Mouse (Mus musculus): ENCODE results near the gene Chn1. TPM values are rescaled to one million over a fixed set of nuclear protein-coding genes. Genes with fewer than 3 reads are reported as not detected.
A peak's percentile ranks its signal among the peaks of the same experiment; 100 is the strongest.

The Chn1 gene
- total and polyA plus RNA-seq, 2 experiments from 2014 or later, result 68.8 to 111 TPM

DNA sequence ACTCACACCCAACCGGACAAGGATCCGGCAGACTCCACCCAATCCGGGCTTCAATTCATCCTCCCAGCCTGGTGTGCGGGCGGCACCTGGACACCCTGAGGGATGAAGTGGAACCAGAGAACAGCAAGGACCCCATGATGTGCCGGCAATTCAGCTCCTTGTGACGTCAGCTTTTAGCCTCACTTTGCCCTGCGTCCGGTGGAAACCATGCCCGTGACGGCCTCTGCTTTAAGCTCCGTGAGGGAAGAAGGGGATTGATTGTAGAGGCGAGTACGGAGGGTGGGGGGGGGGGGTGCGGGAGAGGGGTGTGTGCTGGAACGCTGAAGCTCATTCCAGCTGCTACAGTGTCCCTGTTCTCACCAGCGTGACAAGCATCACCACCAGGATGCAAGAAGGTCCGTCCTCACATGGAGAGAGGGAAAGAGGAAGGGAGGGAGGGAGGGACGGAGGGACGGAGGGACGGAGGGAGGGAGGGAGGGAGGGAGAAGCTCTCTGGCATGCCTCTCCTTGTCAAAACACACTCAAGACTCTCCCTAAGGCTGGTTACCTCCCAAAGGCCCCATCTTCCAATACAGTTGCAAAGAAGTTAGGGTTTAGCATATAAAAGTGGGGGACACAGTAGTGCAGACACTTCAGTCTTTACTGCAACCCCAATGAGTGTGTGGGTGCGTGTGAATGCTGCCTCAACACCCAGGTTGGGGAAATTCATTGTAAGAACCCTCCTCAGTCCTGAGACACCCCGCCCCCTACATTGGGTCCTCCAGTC, 214.1 kb downstream of the Chn1 start:
- peak overlapping the region; percentile 67 for H3K4me2 ChIP-seq (ENCODE audit: low read depth, low read length)
- no peaks in the 10 kb centered on the region for H3K36me3 ChIP-seq (ENCODE audit: insufficient read depth, low read length)
- 2% methylated on average over 21 of the region's 23 CpGs for WGBS
- H3K4me3 ChIP-seq (ENCODE audit: low read length), result peak overlapping the region; percentile 42
- H3K9me3 ChIP-seq (ENCODE audit: low read length), result no peaks in the 10 kb centered on the region
- peak overlapping the region; percentile 58 for H3K9ac ChIP-seq (replicated peaks; ENCODE audit: low read length)
- peak; percentile 67 for ATAC-seq
- H3K27me3 ChIP-seq (ENCODE audit: insufficient read depth, low read length), result no peaks in the 10 kb centered on the region
- no peak for TF ChIP-seq CTCF (IDR thresholded peaks at IDR 0.05; ENCODE audit: low read depth)
- peak; percentile 49 for DNase-seq (ENCODE audit: low spot score)
- peak overlapping the region; percentile 36 for H3K27ac ChIP-seq
- peaks cover 2% of the 10 kb centered on the region; the same call in 1 of the 2 replicates for H3K4me1 ChIP-seq (ENCODE audit: insufficient read depth, low read length)

Other genes starting within 250 kb of the Chn1 start
- gene Wipf1, start 245.6 kb downstream of the Chn1 start, total RNA-seq (2014; rRNA removed), result 2.4 and 3.0 TPM in 2 replicates
- 2.6 TPM in 2 replicates for gene Wipf1, start 245.6 kb downstream of the Chn1 start, polyA plus RNA-seq (2015; fragmentation: Nextera tagmentation; extraction: Ambion mirVana)
- gene Chrna1, start 195.0 kb downstream of the Chn1 start, total RNA-seq (2014; rRNA removed), result not detected in 2 replicates
- gene Chrna1, start 195.0 kb downstream of the Chn1 start, polyA plus RNA-seq (2015; fragmentation: Nextera tagmentation; extraction: Ambion mirVana), result 0.15 and 0.25 TPM in 2 replicates
- gene Atf2, start 117.3 kb upstream of the Chn1 start, total RNA-seq (2014; rRNA removed), result 67.2 and 78.9 TPM in 2 replicates
- 82.2 and 87.7 TPM in 2 replicates for gene Atf2, start 117.3 kb upstream of the Chn1 start, polyA plus RNA-seq (2015; fragmentation: Nextera tagmentation; extraction: Ambion mirVana)
- gene Atp5g3, start 136.0 kb upstream of the Chn1 start, total RNA-seq (2014; rRNA removed), result 311 and 381 TPM in 2 replicates
- gene Atp5g3, start 136.0 kb upstream of the Chn1 start, polyA plus RNA-seq (2015; fragmentation: Nextera tagmentation; extraction: Ambion mirVana), result 1,557 and 1,586 TPM in 2 replicates

Data from hindbrain, postnatal 0 days (tissue).